Mouse (Mus musculus) G1E (cell line): ENCODE measurements around the gene Ropn1.

Experiments
- CTCF ChIP-seq: IDR thresholded peaks from 2 replicates; pipeline ENCODE4 v1.5.1; 2012; ENCODE audit warnings: low read depth, low read length, inconsistent platforms, mixed read lengths
- TAL1 ChIP-seq: conservative IDR thresholded peaks from 2 replicates; pipeline ENCODE4 v1.6.1; 2012; ENCODE audit warnings: low read depth, low read length, inconsistent platforms, mixed read lengths

- TF ChIP-seq TAL1 = no peak
- TF ChIP-seq CTCF = no peak
Observed at GRCm38 (mm10) chr16:34643511-34644259, 6.0 kb upstream of the Ropn1 start.
